Mouse (Mus musculus): ENCODE data around the gene Zfp750. TPM values are rescaled to one million over a fixed set of nuclear protein-coding genes. Genes with fewer than 3 reads are reported as not detected.
A peak's percentile ranks its signal among the peaks of the same experiment; 100 is the strongest.

Gene Zfp750
- under 1 TPM in 1 of 2 experiments, not detected in 1; 0.13 TPM for total RNA-seq (2021)
- long read RNA-seq, experiment 1, partial matches to known transcripts = 1 of 1 reads
- long read RNA-seq, experiment 1, other reads (novel, unspliced or antisense) = 0 of 1 reads
- long read RNA-seq, experiment 2 = 0 reads

- DNase-seq = no peak
Observed at GRCm38 (mm10) chr11:121519131-121519530, at the start of gene Zfp750. Gene Zfp750 (minus strand): TSS chr11:121519333.

DNA sequence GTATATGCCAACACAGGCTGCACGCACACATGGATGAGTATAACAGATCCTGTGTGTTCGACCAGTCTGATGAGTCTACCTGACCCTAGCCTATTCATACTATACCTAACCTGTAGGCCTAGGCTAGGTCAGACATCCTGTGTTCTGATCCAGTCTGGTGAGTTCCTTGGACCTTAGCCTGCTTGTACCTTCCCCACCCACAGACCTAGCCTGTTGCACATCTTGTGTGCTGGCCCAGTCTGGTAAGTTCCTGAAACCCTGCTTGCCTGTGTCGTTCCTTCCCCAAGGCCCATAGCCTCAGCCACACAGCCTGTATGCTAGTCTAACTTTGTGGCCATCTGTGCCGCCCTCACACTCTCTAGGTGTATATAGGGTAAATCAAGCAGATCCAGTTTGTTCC, 45.1 kb upstream of the Zfp750 start:
- DNase-seq = no peak

DNA sequence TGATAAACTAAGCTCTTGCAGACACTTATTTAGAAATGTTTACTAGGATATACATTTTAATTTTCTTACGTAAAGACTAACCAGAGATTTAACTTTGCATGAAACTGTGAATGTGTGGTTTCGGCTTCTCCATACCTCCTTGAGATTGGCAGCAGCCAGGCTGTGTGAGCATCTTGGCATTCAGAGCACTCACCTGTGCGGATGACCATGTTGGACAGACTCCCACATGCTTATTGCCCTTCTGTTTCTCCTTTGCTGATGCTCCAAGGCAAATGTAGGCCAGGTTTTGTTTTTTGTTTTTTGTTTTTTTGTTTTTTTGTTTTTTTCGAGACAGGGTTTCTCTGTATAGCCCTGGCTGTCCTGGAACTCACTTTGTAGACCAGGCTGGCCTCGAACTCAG, 44.2 kb upstream of the Zfp750 start:
- no peak for DNase-seq

- no peak for DNase-seq
Observed at GRCm38 (mm10) chr11:121560294-121560663, 41.1 kb upstream of the Zfp750 start.

DNA sequence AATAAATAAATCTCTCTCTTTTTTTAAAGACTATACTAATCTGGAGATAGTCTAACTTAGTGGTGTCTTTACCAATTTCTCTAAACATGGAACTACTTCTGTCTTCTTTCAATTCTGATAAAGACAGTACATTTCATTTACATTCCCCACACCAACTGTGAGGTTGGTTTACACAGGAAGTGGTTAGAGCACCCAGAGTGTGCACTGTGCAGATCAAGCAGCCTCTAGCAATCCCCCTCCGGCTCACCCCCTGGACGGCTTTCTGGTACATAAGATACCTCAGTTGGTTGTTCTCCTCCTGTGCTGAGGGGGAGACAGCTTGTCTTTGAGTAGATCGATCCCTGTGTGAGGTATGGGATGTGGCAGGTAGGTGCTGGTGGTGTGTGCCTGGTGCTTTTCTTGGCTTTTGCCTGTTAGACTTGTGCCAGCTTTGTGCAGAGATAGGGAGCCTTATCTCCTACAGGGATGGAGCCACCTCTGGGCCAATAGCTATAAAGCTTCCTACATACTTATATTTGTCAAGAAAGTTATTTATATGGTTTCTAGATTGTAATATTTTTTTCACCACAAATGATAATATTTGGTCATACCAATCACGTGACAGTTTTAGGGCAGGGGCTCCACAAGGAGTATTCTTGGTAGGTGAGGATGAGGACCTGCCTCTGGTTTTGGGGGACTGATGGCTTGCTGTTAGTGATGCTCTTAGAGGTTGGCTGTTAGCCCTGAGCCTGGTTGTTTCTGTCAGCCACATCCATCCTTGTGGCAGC, 40.6 kb upstream of the Zfp750 start:
- no peak for DNase-seq

GRCm38 (mm10) chr11:121558522-121558921, 39.4 kb upstream of the Zfp750 start:
- DNase-seq = no peak

DNA sequence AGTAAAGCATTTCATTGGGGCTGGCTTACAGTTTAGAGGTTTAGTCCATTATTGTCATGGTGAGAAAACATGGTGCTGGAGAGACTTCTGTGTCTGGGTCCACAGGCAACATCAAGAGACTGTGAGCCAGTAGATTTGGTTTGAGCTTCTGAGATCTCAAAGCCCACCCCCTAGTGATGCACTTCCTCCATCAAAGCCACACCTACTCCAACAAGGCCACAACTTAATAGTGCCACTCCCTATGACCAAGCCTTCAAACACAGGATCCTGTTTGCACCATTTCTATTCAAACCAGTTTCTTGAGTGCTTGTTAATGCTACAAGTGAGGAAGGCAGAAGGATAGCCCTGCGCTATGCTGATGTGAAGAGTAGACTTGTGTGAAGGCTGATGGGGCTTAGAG, 38.8 kb upstream of the Zfp750 start:
- no peak for DNase-seq

GRCm38 (mm10) chr11:121556727-121557126, 37.6 kb upstream of the Zfp750 start:
- DNase-seq = no peak

DNA sequence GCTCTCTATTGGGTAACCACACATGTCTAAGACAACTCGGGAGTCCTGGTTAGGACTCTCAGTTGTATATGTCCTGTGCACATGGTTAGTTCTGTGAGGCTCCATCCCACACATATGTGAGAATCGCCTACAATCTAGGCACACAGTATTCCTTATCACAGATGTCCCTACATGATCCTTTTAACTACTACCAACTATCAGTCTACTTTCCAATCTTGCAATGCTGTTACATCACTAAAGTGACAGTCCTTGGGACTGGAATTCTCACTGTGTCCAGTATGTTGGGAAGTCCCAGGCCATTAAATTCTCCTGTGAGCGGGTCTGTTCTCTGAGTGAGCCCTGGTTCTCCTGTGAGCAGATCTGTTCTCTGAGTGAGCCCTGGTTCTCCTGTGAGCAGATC, 34.3 kb upstream of the Zfp750 start:
- no peak for DNase-seq

DNA sequence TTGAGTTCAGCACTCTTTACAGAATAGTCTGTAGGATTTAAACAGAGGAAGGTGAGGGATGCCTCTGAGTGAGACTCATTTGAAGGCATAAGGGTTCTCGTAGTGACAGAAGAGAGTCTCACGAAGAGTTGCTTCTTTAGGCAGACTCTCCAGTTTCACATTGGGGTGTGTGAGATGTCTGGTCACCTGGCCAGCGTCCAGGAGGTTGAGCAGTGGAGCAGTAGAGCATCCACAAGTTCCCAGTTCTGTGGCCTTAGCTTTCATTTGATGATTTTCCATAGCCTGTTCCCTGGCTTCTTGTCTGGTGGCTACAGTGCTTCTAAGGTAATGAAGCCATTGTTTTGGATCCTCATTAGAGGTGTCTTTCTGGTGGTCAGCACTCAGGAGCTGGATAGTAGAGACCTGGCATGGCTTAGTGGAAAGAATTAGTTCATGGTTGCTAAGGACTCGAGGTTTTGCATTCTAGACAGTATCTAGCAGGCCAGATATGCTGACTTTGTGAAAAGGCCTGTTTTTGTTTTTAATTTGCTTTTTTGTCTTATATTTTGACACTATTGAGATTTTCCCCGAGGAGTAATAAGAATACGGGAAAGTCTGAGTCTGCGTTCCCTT, 33.8 kb upstream of the Zfp750 start:
- no peak for DNase-seq

GRCm38 (mm10) chr11:121552167-121552566, 33.0 kb upstream of the Zfp750 start:
- no peak for DNase-seq

- DNase-seq = no peak
Observed at GRCm38 (mm10) chr11:121551206-121551799, 32.2 kb upstream of the Zfp750 start.

DNA sequence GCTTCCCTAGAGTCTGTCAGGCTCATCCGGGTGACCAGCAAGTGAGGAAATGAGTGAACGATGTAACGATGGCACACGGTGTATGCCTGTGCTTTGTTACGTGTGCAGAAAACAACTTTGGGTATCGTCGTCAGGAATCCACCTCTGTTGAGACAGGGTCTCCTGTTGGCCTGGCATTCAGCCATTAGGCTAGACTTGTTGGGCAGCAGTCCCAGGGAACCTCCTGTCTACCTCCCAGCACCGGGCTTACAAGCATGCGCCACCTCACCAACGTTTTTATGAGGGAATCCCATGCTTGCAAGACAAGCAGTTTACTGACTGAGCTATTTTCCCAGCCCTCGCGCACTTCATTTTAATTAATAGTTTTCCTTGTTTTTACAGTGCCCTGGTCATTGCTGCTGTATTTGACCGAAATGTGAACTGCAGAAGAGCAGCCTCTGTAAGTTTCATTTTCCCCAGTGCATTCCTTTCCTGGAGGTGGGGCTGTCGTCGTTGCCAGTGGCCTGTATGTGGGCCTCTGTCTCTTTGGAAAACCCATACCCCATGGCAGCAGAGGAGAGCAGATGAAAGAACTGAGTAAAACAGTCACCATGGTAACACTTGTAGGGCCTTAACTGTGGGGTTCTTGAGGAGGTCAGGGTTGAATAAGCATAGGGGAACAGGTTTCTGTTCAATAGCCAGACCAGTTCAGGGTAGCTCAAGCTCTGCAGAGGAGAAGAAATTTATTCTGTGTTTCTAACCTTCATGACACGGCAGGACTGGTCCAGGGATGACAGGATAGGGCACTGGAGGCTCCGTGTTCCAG, 30.9 kb upstream of the Zfp750 start:
- DNase-seq = no peak

DNA sequence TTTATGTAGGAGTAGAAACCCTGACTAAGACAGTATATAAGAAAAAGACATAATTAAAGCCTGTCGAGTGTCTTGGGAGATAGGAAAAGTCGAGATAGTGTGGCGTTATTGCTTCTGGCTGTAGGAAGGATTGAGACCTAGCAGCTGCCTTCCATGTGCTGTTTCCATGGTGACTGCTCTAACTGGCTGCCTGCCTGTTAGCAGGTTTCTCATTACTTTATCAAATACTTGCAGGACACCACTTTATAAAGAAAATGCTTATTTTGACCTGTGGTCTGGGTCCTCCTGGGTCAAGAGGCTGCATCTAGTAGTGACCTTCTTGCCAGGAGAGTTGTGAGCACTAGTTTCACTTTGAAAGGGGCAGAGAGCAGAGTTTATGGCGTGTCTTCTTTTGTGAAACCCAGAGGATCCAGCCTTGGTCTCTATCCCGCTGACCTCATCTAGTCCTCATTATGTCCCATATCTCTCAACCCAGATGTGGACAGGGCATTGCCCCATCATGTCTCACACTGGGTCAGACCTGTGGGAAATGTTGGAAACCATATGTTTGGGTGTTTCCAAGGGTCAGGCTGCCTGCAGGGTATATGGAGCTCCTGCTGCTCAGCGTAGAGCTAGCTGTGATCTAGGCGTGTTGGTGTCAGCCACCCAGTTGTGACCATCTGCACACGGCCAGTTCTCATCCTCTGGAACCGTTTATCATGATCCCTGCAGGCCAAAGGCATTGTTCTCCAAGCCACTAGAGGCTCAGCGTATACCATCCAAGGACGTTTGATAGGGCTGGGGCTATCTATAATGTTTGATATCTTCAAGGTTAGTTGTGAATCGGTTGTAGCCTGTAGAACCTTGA, 30.1 kb upstream of the Zfp750 start:
- DNase-seq = no peak

- no peak for DNase-seq
Observed at GRCm38 (mm10) chr11:121547925-121548324, 28.8 kb upstream of the Zfp750 start.

DNA sequence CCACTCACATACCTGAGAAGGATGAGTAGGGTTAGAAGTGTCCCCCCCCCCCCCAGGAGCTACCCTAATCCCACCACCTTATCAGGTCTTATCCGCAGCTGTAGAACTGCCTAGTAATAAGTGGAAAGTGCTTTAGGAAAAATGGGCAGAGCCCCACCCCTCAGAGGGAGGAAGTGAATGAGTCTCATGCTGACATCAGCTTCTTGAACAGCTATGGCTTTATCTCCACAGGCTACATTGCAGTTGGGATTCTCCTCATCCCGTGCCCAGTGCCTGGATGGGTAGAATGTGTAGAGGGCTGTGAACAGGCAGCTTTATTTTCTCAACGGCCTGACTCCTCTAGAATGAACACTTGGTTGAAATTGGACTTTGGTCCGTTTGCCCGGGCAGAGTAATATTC, 28.1 kb upstream of the Zfp750 start:
- no peak for DNase-seq

GRCm38 (mm10) chr11:121545398-121546034, 26.4 kb upstream of the Zfp750 start:
- no peak for DNase-seq

DNA sequence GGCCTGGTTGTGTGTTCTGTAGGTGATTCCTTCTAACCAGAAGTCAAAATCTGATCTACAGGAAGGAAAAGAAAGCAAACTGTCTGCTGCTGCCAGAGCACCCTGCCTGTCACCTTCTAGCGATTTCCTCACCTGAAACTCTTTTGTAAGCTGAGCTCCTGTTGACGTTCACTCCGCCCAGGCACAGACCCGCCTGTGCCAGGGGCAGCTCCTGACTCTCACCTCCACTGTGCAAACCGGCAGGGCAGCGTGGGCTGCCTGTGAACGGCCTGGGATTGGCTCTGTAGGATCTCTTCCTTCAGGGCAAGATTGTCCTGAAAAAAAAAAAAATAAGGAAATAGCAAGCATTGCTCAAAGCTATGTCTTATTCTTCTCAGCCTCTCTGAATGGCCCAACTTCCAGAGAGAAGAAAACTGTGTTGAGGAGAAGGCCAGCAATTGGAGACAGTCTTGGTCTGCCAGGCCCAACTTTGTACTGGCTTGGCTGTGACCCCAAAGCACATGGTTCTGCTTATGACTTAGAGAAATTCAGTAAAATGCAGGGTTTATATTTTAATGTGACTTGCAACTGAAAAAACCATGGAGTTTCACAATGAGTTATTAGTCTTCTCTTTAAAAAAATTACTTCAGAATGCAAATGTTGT, 25.7 kb upstream of the Zfp750 start:
- DNase-seq = no peak

GRCm38 (mm10) chr11:121543922-121544321, 24.8 kb upstream of the Zfp750 start:
- DNase-seq = peak; percentile 46

DNA sequence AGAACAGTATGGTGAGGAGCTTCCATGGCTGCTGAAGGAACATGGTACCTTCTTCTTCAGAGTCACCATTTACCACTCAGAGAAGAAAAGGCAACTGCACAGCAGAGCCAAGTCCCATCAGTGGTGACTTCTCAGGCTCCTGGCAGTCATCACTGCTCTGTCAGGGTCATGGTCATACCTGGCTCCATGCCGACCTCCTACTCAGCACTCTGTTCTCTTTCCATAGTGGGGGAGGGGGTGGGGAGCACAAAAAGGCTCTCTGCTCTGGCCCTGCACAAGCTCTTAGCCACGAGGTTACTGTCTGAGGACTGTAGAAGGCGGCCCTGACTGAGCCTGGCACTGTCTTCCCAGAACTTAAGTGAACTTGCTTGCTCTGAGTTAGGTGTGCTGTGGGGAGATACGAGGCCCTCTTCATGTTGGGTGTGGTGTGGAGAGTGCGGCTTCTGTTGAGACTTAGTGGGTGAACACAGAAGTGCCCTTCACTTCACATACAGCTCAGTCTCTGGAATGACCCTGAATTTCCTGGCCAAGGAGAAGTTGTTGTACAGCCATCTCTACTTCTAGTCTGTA, 24.2 kb upstream of the Zfp750 start:
- DNase-seq = no peak
